Mouse (Mus musculus): ENCODE results near the gene Gm11757.
"Not testable (repeated sequence)": the region's sequence is repeated elsewhere in the genome, so short reads cannot be mapped to it uniquely, and the experiment has no call there.

Gene Gm11757

DNA sequence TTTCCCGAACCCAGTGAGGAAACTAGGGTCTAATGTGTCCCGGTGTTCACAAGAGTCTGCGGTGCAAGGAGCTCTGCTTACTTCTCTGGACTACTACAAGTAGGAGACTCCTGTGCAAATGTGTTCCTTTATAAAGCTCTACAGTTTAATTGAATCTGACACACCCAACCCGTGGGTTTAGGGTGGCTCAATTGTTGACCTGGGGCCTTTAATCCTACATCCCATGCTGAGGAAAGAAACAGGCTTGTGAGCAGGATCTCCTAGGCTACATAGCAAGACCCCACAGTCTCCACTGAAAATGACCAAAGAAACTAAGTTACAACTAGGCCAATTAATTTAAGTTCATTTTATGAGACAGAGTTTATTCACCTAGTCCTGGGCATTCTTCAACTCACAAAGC lies at the start of gene Gm11757:
TSS of gene Gm11757 (minus strand) at position 101 of the 400 bp plus-strand sequence.
- DNase-seq: not testable (repeated sequence)

DNA sequence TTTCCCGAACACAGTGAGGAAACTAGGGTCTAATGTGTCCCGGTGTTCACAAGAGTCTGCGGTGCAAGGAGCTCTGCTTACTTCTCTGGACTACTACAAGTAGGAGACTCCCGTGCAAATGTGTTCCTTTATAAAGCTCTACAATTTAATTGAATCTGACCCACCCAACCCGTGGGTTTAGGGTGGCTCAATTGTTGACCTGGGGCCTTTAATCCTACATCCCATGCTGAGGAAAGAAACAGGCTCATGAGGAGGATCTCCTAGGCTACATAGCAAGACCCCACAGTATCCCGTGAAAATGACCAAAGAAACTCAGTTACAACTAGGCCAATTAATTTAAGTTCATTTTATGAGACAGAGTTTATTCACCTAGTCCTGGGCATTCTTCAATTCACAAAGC lies 29.7 kb upstream of the Gm11757 start, which contains the start of gene Gm11756:
TSS of gene Gm11756 (minus strand) at position 101 of the 400 bp plus-strand sequence.
- DNase-seq: not testable (repeated sequence)

DNA sequence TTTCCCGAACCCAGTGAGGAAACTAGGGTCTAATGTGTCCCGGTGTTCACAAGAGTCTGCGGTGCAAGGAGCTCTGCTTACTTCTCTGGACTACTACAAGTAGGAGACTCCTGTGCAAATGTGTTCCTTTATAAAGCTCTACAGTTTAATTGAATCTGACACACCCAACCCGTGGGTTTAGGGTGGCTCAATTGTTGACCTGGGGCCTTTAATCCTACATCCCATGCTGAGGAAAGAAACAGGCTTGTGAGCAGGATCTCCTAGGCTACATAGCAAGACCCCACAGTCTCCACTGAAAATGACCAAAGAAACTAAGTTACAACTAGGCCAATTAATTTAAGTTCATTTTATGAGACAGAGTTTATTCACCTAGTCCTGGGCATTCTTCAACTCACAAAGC lies 14.9 kb upstream of the Gm11757 start, which contains the start of gene Gm13871:
TSS of gene Gm13871 (minus strand) at position 101 of the 400 bp plus-strand sequence.
- DNase-seq: not testable (repeated sequence)

DNA sequence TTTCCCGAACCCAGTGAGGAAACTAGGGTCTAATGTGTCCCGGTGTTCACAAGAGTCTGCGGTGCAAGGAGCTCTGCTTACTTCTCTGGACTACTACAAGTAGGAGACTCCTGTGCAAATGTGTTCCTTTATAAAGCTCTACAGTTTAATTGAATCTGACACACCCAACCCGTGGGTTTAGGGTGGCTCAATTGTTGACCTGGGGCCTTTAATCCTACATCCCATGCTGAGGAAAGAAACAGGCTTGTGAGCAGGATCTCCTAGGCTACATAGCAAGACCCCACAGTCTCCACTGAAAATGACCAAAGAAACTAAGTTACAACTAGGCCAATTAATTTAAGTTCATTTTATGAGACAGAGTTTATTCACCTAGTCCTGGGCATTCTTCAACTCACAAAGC lies 14.7 kb downstream of the Gm11757 start, which contains the start of gene Gm11758:
TSS of gene Gm11758 (minus strand) at position 101 of the 400 bp plus-strand sequence.
- DNase-seq: not testable (repeated sequence)
